Mouse (Mus musculus) mesoderm, embryonic 11.5 days (tissue): ENCODE measurements around the gene Fam71e1.

ENCODE experiments used
- DNase-seq: peaks from one replicate; pipeline ENCODE4 v3.0.0-alpha.2; 2012; ENCODE audit warnings: low read depth, low spot score

Fam71e1 gene

DNA sequence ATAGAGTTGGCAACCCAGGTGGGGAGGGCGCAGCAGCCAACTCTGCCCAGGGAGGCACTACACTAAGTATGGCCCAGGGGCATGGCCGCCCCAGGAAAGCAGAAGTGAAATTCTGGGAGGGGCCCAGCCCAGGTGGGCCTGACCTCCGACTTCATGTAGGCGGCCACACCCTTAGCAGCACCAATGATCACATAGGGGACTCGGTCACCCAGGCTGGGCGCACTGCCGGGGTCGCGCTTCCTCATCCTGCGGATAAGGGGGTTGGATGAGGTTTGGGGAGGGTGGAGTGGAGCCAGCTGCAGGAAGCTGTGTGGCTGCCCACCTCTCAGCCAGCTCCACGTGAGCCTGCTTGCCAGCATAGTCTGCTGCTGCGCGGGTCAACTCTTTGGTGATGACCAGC, 37.9 kb downstream of the Fam71e1 start:
- DNase-seq = no peak

DNA sequence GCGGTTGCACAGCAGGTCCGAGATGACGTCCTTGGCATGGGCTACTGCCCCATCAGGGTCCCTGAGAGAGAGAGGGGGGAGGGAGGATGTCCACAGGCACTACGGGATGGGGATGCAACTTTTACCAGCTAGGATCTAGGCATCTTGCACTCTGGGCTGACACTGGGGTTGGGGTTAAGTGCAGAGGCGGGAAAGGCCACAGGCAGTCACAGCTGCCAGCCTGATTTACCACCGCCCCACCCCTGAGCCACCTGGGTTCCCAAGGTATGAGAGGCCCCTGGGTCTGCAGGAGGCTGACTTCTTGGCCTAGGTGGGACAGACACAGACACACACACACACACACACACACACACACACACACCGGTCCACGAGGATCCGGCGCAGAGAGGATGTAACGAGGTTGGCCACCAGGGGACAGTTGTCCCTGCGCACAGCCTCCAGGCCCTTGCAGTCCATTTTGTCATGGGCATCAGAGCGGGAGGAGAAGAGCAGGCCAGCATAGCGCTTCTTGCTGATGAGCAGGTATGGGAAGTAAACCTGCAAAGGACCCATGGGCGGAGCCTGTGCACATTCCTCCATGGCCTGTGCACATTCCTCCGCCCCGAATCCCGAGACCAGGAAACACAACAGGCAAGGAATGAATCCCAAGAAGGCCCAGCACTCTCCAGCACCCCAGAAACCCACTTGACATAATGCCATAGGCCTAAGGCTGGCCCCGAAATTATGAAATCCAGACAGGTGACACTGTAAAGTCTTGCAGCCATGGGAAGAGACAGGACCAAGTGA, 38.5 kb downstream of the Fam71e1 start:
- no peak for DNase-seq

DNA sequence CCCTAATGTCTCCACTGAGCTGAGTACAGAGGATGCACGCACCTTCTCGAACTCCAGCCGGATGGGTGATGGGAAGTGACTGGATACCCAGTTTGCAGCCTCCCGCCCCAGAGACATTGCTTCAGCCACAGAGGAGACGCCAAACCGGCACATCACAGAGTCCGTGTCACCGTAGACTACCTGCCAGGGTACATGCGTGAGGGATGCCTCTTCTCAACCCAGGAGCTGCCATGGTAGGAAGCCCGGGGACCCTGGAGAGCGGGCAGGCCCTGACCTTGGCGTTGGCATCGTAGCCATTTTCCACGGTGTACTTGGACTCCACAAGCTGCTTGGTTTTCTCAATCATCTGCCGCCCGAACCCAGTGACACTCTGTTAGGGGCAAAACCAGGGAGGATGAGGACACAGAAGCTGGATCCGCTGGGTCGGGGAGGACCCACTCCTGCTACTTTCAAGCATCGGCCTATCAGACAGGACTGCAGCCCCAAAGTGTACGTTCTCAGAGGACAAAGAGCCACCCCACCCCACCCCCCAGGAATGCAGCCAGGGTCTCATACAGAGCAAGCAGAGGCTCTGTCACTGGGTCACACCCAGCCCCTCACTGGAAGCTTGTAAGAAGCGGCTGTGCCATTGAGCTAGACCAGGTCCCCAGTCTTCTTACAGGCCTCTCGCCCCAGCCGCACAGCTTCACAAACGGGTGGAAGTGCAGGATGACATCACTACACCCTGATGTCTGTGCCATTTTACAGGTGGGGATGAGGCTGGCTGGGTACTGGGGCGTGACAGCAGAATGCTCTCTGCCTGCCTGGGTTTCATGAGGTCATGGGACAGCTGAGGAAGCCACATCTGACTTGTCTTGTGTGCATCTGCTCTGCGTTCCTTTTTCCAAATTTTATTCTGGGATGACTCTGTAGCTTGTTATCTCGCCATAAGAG, 39.5 kb downstream of the Fam71e1 start:
- no peak for DNase-seq

DNA sequence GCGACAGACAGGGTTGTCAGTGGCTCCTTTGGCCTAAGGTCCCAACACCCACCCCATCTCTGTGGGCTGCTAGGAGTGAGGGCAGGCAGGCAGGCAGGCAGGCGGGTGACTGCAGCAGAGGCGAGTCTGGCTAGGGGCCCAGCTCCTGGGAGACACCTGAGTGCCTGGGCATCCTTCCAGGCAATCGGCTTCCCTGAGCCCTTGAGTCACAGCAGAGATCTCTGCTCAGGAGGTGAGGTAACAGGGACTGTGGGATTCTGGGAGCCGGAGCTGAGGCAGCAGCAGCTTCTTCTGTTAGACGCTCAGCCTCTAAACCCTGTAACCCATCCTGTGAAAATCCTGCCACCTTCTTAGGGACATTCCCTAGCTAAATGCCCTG, 40.2 kb downstream of the Fam71e1 start:
- no peak for DNase-seq

DNA sequence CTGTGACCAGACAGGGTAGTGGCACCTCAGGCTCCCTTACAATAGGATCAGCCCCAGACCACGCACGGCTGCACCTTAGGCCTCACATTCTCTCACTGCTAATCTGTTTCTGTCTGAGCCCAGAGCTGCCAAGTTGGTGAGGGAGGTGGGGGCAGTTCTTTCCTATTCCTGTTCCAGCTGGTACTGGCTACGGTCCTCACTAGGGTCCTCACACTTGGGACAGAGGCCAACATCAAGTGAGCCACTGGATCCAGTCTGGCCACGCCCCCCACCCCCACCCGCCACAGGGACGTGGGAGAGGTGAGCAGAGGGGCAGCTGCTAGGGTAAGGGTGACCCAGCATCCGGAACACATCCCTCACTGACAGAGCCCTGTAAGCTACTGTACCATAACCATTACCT, 40.6 kb downstream of the Fam71e1 start:
- no peak for DNase-seq

DNA sequence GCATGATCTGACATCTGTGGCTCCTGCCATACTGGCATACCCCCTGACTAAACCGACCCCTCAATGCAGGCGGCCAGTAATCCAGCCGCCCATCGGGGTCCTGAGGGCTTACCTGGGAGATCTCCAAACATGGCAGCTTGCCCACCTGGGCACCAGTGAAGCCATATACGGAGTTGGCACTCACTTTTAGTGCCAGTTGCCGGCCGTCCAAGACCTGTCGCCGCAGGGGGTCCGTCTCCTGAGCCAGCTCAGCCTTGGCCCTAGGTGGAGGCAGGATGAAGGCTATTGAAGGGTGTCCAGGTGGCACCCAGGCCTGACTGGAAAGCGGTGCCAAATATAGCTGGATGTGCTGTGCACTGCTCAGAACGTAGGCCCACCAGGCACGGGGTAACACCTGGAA, 41.1 kb downstream of the Fam71e1 start:
- DNase-seq = no peak

DNA sequence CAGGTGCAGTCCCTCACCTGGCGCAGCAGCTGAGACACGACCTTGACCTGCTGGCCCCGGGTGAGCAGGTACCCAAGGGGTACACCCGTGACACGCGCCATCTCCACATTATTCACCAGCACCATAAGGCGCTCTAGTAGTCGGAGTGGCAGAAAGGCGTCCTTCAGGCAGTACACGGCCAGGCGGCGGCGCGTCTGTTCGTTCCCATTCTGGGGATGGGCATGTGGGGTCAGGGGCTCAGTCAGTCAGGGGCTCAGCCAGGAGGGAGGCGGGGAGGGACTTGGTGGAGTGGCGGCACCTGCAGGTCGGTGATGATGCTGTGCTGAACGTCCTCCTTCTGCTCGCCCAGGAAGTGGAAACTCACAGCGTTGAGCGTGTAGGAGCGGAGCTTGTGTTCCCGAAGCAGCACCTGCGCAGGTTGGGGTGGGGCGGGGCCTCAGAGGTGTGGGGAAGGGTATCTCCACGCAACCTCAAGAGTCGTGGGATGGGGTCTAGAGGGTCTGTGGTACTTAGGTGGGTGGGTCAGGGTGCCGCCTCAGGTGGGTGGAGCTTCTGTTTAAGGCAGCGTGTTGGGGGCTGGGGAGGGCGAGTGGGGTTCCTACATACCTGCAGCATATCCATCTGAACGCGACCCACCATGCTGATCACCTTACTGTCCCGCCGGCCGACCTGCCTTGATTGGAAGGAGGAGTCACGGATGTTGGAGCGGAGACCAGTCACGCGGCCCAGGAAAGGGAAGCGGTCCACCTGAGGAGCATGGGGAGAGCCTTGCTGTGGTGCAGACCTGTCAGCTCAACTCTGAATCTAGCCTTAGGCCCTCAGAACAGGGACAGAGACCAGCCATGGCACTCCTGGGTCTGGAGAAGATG, 42.6 kb downstream of the Fam71e1 start:
- DNase-seq = no peak

DNA sequence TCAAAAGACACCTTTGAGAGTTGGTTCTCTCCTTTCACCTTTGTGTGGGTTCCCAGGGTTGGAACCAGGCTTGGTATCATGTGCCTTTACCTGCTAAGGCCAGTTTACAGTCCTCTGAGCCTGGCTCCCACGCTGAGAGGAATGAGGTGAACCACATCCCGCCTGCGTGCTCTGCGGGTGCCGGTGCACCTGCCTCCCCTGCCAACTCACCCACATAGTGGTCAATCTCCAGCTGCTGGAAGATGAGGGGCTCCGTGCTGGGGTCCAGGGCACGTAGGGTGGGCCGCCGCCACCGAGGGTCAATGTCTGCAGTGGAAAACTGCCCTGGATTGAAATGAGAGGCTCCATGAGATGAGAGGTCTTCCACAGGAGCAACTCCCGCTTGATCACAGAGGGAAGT, 46.2 kb downstream of the Fam71e1 start:
- no peak for DNase-seq

DNA sequence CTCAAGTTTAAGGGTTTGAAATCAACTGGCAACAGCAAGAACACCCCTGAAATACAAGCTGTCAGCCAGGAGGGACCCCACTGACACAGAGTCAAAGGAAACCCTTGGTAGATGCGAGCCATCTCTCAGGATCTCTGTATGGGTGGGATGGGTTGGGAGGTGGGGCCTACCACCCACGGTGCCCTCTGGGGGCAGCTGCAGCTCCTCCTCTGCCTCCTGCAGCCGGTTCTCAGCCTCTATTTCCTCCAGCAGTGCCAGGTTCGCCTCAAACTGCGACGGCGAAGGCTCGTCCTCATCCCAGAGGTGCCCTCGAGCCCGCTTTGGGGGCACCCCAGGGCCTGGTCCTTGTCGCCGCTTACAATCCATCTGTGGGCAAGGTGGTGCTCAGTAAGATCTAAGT, 46.7 kb downstream of the Fam71e1 start:
- no peak for DNase-seq

DNA sequence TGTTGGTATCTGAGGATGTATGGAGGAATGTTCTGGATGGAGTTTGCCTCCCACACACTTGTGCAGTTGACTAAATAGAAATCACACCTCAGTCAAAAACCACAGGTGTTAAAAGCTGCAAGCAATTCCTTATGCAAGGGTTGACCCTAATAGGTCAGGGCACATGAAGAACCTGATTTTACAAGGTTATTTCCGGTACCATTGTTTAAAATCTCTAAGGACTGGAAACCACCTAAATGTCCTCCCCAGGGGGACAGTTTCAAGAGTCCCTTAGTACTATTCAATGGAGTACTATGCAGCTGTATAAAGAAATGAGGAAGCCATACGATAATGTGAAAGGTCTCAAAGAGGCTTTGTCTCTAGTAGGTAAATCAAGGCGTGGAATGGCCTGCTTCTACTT, 49.9 kb downstream of the Fam71e1 start:
- DNase-seq = no peak

DNA sequence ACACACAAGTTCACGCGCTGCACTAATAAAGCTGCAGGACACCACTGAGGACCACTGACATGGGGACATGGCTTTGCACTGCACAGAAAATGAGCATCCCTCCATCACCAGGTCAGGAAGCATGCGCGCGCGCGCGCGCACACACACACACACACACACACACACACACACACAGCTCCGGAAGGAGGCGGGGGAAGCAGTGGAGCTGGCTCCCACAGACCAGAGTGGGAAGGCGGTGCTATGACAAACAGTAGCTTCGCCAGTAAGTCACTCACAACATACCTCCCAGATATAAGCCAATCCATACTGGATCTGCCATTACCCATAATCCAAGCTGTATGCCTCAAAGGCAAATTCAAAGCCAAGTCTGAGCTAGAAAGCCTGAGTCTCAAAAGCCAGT, 50.7 kb downstream of the Fam71e1 start:
- no peak for DNase-seq

DNA sequence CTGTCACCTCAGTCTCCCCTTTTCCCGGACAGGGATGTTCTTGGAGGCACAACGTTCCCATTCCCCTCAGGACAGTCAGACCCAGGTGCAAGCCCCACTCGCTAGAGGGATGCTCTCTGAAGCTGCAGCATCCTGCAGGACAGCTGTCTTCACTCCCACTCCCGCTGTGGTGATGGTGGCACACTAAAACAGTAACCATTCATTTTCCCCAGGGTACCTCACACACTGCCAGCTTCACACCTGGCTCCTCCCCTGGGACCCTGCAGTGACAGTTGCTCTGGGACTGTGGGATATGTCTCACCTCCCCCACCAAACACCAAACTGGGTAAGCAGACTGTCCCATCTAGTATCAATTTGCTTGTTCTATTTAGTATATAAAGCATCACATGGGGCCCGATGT, 51.3 kb downstream of the Fam71e1 start:
- no peak for DNase-seq

DNA sequence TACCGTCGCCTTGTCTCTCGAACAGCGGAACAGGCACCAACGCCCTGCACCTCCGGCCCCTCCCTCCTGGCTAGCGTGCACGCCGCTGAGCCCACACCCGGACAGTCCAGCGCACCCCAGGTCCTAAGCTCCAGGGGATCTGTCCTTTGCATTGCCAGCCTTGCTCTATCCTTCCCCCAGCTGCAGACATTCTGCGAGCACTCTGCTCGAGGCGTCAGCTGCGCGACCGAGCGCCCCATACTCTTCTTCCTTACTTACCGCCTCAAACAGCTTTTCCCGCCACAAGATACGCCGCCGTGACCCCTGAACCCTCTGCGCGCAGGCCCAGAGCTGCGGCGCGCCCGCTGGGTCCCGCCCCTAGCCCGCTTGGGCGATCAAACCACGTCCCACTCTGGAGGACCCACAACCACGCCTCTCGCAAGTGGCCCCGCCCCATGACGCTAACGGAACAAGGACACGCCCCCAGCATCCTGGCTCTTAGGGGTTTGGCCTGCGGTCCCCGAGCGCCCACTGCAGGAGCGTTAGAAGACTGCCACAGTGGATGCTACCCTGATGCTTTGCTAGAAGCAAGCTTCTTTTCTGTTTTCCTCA, 52.2 kb downstream of the Fam71e1 start, which contains the start of gene Pold1:
Gene Pold1, minus strand, starts transcription at position 353 of the 591 bp plus-strand sequence.
- DNase-seq = peak; percentile 99

DNA sequence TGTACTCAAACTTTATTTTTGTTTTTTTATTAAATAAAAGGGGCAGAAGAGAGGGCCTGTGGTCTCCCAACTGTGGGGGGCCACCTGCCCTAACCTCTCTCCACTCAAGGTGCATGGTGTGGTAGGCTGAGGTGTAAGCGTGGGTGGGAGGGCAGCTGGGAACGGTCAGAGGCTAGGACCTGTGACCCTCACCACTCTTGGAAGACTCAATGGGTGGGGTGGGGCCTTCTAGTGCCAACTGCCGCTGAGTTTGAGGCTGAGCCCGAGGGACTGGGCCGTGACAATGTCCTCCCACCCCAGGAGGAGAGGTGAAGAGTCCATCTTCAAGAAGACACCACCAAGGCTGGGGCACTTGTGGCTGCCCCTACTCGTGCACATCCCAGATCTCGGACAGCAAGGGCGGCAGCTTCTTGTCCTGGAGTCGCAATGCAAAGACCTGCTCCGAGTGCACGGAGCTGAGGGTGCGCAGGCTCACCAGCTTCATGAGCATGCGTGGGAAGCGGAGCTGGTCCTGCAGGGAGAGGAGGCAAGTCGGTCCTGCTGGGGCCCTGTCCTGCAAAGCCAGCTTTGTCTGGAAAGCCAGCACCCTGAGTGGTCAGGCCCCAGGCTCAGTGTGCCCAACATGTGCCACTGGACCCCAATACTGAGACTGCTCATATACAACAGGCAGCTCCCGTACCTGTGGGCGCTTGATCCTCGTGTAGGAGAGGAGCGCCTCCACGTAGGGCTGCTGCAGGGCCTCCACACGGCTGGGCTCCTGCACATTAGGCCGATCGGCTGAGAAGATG, 53.4 kb downstream of the Fam71e1 start:
- DNase-seq = no peak

DNA sequence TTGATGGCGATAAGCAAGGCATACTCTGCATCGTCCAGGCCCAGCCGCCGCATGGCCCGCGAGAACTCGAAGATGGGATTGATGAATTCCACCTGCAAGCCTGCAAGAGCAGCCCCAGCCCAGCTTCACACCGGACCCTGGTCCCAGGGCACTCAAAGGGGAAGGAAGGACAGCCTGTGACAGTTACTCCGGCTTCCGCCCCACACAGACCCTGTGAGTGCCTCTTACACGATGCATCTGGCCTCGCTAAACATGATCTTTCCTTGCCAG, 54.0 kb downstream of the Fam71e1 start:
- no peak for DNase-seq
